Mouse (Mus musculus): ENCODE data around the gene Gck.
A peak's percentile ranks its signal among the peaks of the same experiment; 100 is the strongest.
"Not testable (repeated sequence)": the region's sequence is repeated elsewhere in the genome, so short reads cannot be mapped to it uniquely, and the experiment has no call there.

The Gck gene

DNA sequence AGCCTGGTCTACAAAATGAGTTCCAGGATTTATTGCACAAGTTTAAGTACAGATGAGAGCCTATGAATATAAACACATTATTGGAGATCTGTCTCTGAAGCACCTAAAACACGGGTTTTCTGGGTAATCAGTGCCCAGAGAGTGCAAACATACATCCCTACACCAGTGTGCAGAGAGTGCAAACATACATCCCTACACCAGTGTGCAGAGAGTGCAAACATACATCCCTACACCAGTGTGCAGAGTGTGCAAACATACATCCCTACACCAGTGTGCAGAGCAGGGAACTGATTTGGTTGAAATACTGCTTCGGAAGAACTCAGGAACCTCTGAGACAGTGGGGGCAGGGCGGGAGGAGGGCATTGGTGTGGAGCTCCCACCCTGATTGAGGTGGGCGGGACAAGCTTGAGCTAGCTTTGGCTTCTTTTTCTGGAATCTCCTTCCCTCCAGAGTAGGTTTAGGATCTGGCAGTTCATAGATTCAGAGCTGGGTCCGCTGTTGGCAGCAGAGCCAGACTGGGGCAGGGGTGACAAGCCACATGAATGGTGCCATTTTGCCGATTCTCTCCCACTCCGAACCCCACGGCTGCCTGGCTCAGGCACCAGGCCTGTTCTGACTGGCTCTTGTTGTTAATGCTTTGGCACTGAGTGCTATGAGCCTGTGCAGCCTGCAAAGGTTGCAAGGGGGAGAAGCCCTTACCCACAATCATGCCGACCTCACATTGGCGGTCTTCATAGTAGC lies 43.9 kb downstream of the Gck start:
- no peak for DNase-seq

DNA sequence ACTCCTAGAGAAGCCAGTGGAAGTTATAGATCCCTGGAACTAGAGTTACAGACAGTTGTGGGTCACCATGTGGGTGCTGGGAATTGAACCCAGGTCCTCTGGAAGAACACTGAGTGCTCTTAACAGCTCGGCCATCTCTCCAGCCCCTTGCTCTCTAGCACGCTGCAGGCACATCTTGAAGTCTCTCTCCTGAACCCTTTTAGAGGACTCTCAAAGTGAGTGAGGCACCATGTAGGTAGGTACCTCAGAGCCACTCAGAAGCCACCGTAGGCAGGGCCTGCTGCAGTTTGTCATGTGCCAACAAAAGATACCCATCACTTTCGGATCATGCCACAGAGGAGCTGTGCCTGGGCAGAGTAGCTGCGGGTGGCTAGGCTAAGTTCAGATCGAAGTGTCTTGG lies 45.0 kb downstream of the Gck start:
- DNase-seq: no peak

DNA sequence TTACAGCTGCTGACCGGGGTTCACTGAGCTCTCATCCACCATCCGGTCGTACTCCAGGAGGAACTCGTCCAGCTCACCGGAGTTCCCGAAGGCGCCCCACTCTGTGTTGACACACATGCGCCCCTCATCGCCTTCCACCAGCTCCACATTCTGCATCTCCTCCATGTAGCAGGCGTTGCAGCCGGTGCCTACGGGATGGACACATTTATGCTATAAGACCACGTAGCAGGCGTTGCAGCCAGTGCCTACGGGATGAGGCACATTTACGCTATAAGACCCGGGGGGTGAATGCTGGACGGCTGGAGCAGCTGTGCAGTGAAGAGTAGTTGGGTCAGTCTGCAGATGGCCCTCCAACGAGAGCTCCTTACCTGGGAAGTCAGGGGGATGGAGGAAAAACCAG lies 45.5 kb downstream of the Gck start:
- DNase-seq: no peak

DNA sequence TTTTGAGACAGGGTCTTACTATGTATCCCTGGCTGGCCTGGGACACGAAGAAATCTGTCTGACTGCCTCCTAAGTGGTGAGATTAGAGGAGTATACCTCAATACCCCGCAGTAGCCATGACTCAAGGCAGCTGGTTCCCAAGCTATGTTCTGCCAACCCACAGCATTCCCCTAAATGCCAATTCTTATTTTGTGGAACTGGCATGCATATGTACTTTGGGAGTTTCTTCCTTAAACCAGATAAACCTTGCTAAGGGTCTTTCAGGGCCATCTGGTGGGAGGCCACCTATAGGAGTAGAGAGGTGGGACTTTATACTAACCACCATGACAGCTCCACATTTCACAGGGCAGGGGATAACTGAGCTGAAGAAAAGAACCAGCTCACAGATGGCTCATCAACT lies 46.0 kb downstream of the Gck start:
- no peak for DNase-seq

DNA sequence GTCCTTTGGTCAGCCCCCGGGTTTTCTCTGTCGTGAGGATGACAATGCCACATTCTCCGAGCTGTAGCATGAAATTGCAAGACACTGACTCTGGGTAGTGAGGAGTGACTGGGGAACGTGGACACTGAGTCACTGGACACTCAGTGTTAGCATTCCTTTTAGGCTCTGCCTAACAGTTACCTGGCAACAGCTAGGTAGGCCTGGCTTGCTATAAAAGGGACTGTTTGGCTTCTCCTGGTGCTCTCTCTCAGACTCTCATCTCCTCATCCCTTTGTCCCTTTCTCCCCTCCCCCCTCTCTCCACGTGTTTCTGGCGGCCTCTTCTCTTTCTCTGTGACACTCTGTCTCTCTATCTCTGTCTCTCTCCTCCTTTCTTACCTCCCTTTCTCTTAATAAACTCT lies 47.5 kb downstream of the Gck start:
- no peak for DNase-seq

DNA sequence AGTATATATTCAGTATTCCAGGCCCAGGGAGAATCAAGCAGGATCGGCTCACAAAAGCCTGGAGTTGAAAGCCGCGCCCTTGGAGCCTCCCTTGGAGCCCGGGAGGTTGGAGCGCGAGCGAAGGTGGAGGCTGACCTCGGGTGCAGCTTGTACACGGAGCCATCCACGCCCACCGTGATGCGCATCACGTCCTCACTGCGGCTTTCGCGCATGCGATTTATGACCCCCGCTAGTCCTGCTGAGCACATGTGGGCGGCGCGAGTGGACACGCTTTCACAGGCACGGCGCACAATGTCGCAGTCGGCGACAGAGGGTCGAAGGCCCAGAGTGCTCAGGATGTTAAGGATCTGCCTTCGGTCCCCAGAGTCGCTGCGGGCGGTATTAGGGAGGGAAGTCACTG lies 47.9 kb downstream of the Gck start:
- DNase-seq: no peak

DNA sequence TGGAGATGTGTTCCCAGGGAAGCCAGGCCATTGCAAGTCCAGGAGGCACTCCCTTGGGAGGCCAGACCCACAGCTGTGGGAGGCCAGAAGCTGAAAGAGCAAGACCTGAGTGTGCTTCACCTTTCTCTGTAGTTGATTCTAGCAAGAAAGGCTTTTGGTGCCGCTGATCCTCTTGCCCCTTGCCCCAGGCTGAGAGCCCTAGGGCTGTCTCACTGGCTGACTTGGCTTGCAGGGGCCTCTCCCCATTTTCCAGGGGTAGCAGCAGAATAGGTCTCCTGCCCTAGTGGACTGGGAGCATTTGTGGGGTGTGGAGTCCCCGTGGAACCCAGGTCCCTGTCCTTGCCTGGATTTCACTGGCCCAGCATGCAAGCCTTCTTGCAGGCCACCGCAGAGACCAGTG lies 48.6 kb downstream of the Gck start:
- no peak for DNase-seq

DNA sequence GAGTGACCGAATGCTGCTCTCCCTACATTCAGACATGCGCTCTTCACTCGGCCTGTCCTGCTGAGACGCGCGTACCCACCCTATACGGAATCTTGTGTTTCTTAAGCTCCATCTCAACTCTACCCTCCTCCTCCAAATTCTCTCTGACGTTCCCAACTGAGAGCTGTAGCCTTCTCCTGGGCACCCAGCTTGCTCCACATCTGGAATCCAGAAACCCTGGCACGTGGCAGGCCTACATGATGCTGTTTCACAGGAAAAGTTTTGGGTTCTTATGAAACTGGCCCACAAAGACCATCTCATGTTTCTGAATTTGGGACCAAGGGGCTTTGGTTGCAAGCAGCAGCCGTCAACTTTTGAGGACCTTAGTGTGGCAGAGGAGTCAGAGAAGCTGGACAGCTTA lies 50.6 kb downstream of the Gck start:
- no peak for DNase-seq

DNA sequence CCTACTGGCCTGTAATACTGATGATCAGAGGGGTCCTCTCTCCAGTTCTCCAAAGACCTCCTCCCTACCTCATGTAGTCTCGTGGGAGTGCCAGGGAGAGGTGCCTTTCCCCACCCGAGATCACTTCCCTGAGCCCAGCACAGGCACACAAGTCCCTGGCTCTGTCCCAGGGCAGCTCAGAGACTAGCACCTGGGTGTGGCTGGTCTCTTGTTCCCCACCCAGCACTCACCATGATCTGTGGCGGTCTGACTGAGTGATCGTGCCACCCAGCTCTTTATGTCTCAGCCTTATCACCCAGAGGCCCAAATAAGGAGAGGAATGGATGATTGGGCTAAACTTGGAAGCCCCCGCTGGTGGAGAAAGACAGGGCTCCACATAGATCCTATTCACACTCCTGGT lies 51.4 kb downstream of the Gck start, which contains the start of gene Myl7:
TSS of gene Myl7 (minus strand) at position 252 of the 400 bp plus-strand sequence.
- no peak for DNase-seq

DNA sequence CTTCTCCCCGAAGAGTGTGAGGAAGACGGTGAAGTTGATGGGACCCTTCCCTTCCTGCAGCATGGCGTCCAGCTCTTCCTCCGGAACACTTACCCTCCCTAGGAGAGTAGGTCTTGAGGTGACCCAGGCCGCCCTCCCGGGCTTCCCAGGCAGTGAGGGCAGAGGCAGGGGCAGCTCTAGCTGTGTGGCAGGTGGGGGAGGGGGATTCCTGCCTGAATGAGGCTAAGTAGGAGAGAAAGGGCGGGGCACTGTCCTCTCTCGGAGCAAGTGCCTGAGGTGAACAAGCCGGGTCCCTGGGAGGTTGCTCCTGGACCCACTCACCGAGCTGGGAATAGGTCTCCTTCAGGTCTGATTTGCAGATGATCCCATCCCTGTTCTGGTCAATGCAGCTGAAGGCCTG lies 52.0 kb downstream of the Gck start:
- DNase-seq: no peak

DNA sequence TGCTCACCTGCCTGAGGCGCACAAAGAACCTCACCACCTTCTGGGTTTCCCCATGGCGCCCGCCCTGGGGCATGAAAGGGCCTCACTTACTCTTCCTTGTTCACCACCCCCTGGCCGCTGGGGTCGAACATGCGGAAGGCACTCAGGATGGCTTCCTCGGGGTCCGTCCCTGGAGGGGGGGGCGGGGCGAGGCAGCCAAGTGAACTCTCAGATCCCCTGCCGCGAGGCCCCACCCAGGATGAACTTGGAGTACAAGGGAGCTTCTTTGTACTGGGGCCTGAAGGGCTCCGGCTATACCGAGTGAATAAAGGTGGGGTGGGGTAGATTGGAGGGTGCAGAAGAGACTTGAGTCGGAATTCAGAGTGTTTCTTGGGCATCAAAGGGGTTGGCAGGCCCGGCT lies 52.7 kb downstream of the Gck start:
- DNase-seq: no peak

DNA sequence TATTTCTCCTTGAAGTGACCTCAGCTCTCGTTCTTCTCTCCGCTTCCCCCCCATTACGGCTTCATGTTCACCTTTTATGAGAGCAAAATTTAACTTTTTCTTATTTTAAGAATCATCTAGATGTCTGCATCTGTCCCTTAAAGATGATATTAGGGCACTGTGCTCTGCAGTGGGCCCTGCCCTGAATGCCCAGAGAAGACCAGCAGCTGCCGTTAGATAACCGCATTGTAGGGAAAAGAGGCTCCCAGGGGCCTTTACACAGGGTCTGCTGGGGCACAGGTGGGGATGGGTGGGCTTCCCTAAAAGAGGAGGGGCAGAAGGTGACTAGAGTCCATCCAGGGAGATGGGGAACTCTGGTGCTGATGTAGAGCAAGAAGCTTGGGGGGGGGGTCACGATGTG lies 56.1 kb downstream of the Gck start:
- DNase-seq: no peak

DNA sequence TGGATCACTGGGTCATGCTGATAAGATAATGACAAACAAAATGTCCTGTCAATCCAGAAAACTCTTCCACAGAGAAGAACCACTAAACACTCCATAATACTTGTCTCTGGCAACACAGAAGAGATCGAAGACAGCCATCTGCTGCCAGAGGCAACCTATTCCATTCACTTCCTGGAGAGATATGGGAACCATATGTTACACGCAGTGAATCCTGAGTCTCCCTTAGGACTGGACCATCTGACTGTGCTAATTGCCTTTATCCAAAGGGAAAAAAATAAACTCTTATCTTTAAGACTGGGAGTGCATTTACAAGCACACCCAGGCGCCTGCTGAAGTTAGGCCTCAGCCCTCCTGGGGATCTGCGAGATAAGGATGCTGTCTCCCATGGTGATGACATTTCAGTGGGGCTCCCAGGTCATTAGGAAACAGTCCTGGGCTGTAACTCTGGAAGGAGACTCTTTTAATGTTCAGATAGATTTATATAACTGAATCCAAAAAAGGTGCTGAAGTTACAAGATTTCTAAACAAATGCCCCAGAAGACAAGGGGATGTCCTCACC lies 57.0 kb downstream of the Gck start:
- no peak for DNase-seq

DNA sequence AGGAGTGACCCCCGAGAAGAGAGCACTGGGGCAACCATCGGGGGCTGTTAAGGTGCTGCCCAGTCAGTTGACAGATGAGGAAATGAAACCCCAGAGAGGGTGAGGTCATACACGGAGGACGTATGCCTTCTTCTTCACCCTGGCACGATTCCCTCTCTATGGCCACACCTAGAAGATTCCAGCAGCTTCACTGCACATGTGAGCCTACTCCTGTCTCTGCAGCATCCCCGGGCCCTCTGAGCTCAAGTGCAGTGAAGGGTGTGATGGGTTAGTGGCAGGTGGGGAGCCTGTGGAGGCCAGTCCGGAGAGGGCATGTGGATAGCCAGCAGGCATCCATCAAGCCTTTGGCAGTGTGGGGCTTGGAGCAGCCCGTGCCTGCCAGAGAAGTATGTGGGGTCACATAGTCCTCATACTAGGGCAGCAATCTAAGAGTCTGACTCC lies 57.7 kb downstream of the Gck start:
- peak; percentile 63 for DNase-seq

DNA sequence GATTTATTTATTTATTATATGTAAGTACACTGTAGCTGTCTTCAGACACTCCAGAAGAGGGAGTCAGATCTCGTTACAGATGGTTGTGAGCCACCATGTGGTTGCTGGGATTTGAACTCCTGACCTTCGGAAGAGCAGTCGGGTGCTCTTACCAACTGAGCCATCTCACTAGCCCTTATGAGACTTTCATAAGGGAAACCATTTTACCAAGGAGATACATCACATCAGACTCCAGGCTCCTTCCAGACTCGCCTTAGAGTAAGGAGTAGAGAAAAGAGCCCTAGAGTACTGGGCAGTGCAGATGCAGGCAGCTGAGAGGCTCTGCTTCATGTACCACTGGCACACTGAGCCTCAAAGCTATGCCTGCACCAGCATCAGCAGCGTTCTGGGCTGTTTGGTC lies 61.3 kb downstream of the Gck start:
- DNase-seq: not testable (repeated sequence)

DNA sequence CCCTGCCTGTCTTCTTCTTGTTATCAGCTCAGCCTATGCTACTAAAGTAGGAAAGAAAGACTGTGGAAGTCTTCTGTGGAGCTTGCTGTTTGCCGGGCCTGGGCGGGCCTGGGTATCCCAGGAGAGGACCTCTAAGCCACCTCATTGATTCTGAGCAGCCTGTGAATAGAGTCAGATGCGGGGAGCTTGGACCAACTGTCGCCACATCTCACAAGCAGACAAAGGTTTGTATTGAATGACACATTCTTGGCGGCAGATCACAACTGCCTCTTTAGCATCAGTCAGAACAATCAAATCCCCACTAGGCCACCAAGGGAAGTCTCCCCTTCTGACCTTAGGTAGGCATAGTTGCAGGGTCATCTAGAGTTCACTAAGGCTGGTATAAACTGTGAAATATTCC lies 62.6 kb downstream of the Gck start:
- DNase-seq: no peak

DNA sequence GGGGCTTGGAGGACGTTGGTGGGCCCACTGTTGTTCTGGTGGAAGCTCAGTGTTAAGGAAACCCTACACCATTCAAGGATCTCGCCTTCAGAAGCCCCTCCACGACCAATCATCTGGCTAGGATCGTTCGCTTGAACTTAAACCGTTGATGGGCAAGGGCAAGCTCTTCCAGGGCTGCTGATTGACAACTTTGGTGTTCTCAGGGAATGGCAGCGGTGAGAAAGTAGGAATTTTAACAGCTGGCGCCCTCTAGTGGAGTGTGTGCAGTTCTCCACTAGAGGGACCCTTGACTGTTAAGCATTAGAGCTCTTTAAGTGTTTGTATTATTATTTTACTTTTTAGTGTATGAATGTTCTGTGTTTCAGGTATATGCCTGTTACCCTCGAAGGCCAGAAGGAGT lies 63.7 kb downstream of the Gck start:
- peak; percentile 48 for DNase-seq

DNA sequence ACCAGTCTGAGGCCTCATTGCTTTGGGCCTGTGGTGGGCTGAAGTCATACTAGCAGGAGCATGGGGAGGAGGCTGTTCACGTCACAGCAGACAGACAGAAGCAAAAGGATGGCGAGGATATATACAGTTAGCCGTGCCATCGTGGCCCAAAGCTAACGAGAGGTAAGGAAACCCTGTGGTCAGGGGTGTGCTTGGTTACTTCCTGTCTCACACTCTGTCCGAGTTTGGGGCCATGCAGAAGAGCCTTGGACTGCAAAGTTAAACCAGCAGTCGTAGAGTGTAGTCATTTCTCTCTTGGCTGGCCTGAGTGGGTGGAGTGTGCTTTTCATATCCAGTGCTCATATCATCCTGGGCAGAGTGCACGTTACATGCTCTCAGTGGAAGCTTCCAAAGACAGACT lies 67.4 kb downstream of the Gck start:
- DNase-seq: no peak

DNA sequence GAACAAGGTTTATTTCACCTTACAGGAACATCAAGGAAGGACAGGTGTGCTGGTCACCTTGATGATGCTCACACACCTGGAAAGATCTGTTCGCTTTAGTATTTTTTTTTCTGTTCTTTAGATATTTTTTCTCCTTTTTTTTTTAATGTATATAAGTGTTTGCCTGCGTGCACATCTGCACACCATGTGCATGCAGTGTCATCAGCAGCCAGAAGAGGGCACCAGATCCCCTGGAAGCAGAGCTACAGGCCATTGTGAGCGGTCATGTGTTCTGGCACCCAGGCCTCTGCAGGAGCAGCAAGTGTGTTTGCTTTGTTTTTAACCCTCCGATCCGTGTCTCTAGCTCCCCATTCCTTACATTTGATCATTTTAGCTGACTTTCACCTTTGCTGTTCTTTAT lies 70.0 kb downstream of the Gck start:
- peak; percentile 57 for DNase-seq

DNA sequence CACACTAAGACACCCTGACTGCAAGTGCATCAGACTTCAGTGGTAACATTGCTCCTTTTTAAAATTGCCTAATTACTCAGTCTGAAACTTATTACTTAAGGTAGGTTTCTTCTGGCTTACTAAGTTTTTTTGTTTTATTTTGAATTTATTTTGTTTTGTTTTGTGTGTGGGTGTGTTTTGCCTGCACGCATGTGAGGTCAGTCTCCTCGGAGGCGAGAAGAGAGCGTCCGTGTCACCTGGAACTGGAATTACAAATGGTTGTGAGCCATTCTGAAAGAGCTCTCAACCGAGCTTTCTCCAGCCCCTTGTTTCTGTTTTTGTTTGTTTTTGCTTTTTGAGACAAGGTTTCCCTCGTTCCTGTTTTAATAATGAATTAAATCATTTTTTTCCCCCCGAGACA lies 71.2 kb downstream of the Gck start:
- DNase-seq: no peak

DNA sequence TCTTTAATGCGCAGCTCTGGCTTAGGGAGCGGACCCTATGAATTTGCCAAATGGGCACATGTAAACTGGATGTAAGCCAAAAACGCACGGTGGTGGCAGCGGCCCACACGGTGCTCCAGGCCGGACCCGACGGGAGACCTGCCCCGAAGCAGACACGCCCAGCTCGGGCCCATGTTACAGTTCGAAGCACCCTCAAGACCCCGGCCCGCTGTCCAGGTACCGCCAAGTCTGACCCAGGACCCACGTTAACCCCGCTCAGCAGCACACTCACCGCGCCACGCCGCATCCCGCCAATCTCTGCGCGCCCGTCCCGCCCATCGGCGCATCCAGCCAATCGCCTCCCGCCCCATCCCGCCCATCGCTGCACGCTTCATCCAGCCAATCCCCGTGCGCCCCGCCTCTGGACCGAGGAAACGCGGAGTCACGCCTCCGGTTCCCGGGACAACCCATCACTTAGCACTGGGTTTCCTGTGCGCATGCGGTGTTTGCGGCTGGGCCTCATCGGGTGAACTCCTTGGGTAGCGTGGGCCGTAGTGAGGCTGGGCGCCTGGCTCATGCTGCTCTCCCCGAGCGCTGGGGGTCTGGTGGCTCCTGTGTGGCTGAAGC lies 71.9 kb downstream of the Gck start, which contains the start of gene Pold2:
TSS of gene Pold2 (minus strand) at position 372 of the 606 bp plus-strand sequence.
- peak; percentile 95 for DNase-seq

DNA sequence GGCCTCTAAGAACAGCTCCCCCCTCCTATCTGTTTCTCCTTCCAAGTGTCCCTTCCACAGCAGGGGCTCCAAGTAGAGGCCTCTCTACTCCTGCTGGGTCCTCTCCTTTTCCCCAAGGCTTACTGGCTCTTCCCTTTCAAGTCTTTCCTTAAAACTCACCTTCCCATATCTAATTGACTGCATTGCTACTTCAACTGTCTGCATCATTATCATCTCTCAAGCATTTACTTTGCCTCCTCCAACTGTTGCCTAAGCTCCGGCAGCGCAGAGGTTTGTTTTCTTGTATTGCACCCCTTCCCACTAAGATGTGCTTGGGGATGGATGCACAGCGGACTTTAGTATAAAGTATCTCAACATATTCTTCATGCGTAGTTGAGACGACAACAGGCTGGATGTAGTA lies 72.5 kb downstream of the Gck start:
- no peak for DNase-seq

DNA sequence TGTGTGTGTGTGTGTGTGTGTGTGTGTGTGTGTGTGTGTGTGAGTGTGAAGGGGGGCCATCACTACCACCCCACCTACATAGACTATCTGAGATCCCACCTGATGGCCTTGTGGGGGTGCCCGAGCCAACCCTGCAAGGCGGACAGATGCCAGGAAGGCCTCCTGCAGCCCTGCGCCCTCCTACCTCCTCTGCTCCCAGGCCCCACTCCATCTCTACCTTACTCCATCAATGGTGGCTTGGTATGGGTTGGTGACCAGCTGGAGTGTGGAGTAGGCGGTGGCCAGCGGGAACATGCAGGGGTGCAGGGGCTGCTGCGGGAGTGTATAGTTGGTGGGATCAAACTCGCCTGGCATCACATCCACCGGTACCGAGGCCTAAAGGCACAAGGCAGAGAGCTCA lies 76.7 kb downstream of the Gck start:
- no peak for DNase-seq

DNA sequence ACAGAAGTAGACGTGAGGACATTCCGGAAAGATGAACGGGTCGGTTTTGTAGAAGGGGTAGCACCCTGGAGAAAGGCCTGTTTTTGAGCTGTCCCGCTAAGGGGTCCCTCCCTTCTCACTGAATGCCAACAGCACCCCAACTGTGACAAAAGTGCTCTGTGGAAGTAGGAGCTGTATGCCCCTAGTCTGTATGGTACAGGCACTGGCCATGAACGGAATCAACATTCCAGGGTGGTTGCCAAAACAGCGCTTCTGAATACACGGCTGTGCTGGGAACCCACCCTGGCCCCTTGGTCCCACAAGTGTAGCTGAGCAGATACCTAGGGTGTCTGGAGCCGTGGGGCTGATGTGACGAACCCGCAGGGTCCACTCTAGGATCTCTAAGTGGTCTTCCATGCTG lies 77.2 kb downstream of the Gck start:
- no peak for DNase-seq

DNA sequence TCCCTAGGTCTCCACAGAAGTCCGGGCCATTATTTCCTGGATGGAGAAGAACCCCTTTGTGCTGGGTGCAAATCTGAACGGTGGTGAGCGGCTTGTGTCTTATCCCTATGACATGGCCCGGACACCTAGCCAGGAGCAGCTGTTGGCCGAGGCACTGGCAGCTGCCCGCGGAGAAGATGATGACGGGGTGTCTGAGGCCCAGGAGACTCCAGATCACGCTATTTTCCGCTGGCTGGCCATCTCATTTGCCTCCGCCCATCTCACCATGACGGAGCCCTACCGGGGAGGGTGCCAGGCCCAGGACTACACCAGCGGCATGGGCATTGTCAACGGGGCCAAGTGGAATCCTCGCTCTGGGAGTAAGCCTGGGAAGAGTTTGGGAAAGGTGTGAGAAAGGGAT lies 79.8 kb downstream of the Gck start:
- DNase-seq: no peak
